Mouse (Mus musculus) telencephalon, adult 2 months (tissue): ENCODE results near the gene Rtel1.
A peak's percentile ranks its signal among the peaks of the same experiment; 100 is the strongest.

Experiments used
- DNase-seq: peaks from one replicate; pipeline ENCODE4 v3.0.0-alpha.2; 2011; ENCODE audit warnings: low read depth, low spot score

Rtel1 gene

GRCm38 (mm10) chr2:181390136-181390870, 70.8 kb downstream of the Rtel1 start:
- DNase-seq = no peak

- no peak for DNase-seq
Measured at GRCm38 (mm10) chr2:181391022-181391421, 71.5 kb downstream of the Rtel1 start.

- DNase-seq = no peak
Measured at GRCm38 (mm10) chr2:181391541-181391940, 72.0 kb downstream of the Rtel1 start.

- peak; percentile 69 for DNase-seq
Measured at GRCm38 (mm10) chr2:181392600-181393213, 73.2 kb downstream of the Rtel1 start.

- no peak for DNase-seq
Measured at GRCm38 (mm10) chr2:181394086-181394485, 74.5 kb downstream of the Rtel1 start.

GRCm38 (mm10) chr2:181397207-181397761, 77.7 kb downstream of the Rtel1 start:
- no peak for DNase-seq

- DNase-seq = no peak
Measured at GRCm38 (mm10) chr2:181401497-181401896, 82.0 kb downstream of the Rtel1 start.

- DNase-seq = no peak
Measured at GRCm38 (mm10) chr2:181403722-181404121, 84.2 kb downstream of the Rtel1 start.
